Mouse (Mus musculus) lung, embryonic 16.5 days (tissue): ENCODE measurements at regions not wholly inside any gene's neighbourhood (a gene's known extent, or its start where the extent isn't known, plus 50 kb on each side); places are given as distances from the start of the nearest gene placed in this dataset.

Experiments
- ATAC-seq: fragments of 200-750 bp; cut with Nextera tagmentation; 2 replicates; pipeline ENCODE4 v1.8.0; 2017; ENCODE audit warnings: low read depth, mild to moderate bottlenecking, moderate library complexity
- H3K27ac ChIP-seq: fragments of 300-500 bp; sonication (generic); 2 replicates; pipeline ENCODE4 v1.5.1; 2014; ENCODE audit warnings: mild to moderate bottlenecking, control low read depth, low read length
- H3K27me3 ChIP-seq: fragments of 300-500 bp; sonication (generic); 2 replicates; pipeline ENCODE4 v1.6.1; 2014; ENCODE audit warnings: low read depth, low read length, mixed read lengths; ENCODE audit not compliant: control insufficient read depth, insufficient read depth
- H3K36me3 ChIP-seq: fragments of 300-500 bp; sonication (generic); 2 replicates; pipeline ENCODE4 v1.6.1; 2014; ENCODE audit warnings: low read length; ENCODE audit not compliant: control insufficient read depth, insufficient read depth
- H3K4me1 ChIP-seq: fragments of 300-500 bp; sonication (generic); replicated peaks from 2 replicates; pipeline ENCODE4 v1.6.1; 2014; ENCODE audit warnings: low read length, mixed read lengths; ENCODE audit not compliant: control insufficient read depth, insufficient read depth
- H3K4me2 ChIP-seq: fragments of 300-500 bp; sonication (generic); 2 replicates; pipeline ENCODE4 v1.6.1; 2014; ENCODE audit warnings: low read depth, low read length, control low read depth
- H3K4me3 ChIP-seq: fragments of 300-500 bp; sonication (generic); 2 replicates; pipeline ENCODE4 v1.5.1; 2014; ENCODE audit warnings: mild to moderate bottlenecking, low read length, control low read depth
- H3K9ac ChIP-seq: fragments of 300-500 bp; sonication (generic); 2 replicates; pipeline ENCODE4 v1.6.1; 2014; ENCODE audit warnings: low read length, control low read depth
- H3K9me3 ChIP-seq: fragments of 300-500 bp; sonication (generic); 2 replicates; pipeline ENCODE4 v1.6.1; 2016; ENCODE audit warnings: low read length; ENCODE audit not compliant: control insufficient read depth
- WGBS: fragments of 180-500 bp; shearing (Covaris S2); extraction: QIAGEN DNeasy Blood & Tissue Kit; methylation state at CpG from one replicate; pipeline ENCODE4 v1.1.7; 2014; 5-methylcytosine and 5-hydroxymethylcytosine counted together

GRCm38 (mm10) chr1:119164811-119165210 is 111.4 kb upstream of the Gli2 start:
- no peak for ATAC-seq
- Histone ChIP-seq H3K4me3 (no peak overlapping the region), H3K4me1 (no peaks in the 10 kb centered on the region), H3K9me3 (no peaks in the 10 kb centered on the region), H3K27ac (no peak overlapping the region), H3K9ac (no peak overlapping the region), H3K36me3 (no peaks in the 10 kb centered on the region), H3K4me2 (no peak overlapping the region), H3K27me3 (no peaks in the 10 kb centered on the region)
- 77% methylated on average over 5 of the region's 5 CpGs for WGBS

DNA sequence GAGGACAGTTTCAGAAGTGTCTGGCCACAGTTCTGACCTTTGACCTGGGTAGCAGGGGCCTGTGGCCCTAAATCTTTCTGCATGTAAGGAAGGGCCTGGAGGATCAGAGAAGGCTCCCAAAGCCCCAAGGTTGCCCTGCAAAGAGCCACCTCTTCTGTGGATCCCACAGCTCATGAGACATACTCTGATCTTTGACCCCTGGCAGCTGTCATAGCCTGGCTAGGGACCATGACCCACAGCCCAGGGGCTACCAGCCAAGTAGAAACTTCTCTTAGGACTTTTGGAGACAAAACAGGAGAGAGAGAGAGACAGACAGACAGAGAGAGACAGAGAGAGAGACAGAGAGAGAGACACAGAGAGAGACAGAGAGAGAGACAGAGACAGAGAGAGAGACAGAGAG is 110.4 kb upstream of the Gli2 start:
- Histone ChIP-seq H3K27me3 (no peaks in the 10 kb centered on the region), H3K27ac (no peak overlapping the region), H3K4me1 (no peaks in the 10 kb centered on the region), H3K4me3 (no peak overlapping the region), H3K9ac (no peak overlapping the region), H3K9me3 (no peaks in the 10 kb centered on the region), H3K4me2 (no peak overlapping the region), H3K36me3 (no peaks in the 10 kb centered on the region)
- ATAC-seq, result no peak

DNA sequence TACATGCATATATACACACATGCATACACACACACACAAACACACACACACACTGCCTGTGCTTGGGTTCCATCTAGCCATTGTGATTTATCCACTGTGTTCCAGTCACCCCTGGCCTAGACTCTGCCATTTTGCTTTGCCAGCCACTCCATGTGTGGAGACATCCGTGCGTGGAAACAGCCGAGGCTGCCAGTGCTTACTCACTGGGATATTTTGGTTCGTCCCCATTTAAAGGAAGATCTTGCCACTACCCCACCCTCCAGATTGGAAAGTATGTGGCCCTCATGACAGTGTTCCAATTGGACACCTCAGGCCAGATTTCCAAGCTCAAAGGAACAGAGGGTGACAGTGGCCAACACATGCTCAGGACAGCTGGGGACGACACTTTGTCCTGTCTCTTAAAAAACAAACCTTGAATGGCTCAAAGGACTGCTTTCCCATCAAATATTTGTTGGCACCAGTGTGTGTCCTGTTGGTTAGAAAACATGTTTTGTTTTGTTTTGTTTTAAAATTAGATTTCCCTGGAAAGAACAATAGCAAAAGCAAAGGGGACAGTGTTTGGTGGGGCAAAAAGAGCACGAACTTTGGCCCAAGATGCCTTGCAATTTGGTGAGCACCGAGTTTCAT is 109.8 kb upstream of the Gli2 start:
- Histone ChIP-seq H3K27me3 (no peaks in the 10 kb centered on the region), H3K4me3 (no peak overlapping the region), H3K27ac (no peak overlapping the region), H3K9ac (no peak overlapping the region), H3K4me1 (no peaks in the 10 kb centered on the region), H3K9me3 (no peaks in the 10 kb centered on the region), H3K36me3 (no peaks in the 10 kb centered on the region), H3K4me2 (no peak overlapping the region)
- ATAC-seq, result no peak
- 78% methylated on average over 7 of the region's 7 CpGs for WGBS

DNA sequence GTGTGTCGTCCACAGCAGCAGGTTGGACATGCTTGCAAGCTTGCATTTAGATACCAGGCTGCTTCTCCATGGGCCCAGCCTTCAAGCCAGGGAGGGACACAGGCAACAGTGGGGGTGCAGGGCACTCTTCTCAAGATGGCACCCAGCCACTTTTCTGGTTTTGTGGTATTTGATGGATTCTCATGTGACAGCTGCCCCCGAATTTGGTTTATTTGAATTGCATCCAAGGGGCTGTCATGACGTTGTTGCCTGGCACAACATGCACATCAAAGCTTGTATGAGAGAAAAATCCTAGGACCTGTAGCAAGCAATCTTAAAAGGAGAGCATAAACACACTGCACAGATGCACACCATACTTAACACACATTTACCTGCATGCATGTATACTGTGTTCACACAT is 108.3 kb upstream of the Gli2 start:
- Histone ChIP-seq H3K9ac (no peak overlapping the region), H3K4me3 (no peak overlapping the region), H3K9me3 (no peaks in the 10 kb centered on the region), H3K4me1 (no peaks in the 10 kb centered on the region), H3K27ac (no peak overlapping the region), H3K4me2 (no peak overlapping the region), H3K27me3 (no peaks in the 10 kb centered on the region), H3K36me3 (no peaks in the 10 kb centered on the region)
- ATAC-seq, result no peak
- WGBS, result 52% methylated on average over 3 of the region's 3 CpGs

- H3K9ac ChIP-seq, result no peak overlapping the region
- no peak overlapping the region for H3K27ac ChIP-seq
- 84% methylated on average over 1 of the region's 1 CpGs for WGBS
- ATAC-seq, result no peak
- no peaks in the 10 kb centered on the region for H3K27me3 ChIP-seq
- H3K9me3 ChIP-seq, result no peaks in the 10 kb centered on the region
- no peaks in the 10 kb centered on the region for H3K36me3 ChIP-seq
- no peak overlapping the region for H3K4me3 ChIP-seq
- no peak overlapping the region for H3K4me2 ChIP-seq
- H3K4me1 ChIP-seq, result no peaks in the 10 kb centered on the region
Measured at GRCm38 (mm10) chr1:119160354-119160753, 106.9 kb upstream of the Gli2 start.

DNA sequence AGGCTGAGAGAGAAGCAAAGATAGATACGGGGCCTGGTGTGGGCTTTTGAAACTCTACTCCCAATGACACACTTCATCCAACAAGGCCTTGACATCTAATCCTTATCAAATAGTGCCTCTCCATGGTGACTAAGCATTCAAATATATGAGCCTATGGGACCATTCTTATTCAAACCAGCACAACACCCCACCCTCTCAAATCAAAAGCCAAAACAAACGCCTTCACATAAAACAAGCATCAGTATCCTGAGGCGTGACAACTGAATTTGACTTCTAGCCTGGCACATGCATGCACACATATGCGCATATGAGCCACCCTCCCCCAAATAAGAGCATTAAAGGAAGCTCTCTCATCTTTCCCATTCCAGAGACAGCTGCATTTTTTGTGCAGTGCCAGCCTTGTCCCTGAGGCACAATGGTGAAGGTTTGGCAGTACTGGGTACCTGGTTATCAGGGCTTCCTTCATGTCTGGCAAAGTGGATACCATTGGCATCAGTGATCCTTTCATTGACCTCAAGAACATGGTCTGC is 103.8 kb upstream of the Gli2 start:
- no peaks in the 10 kb centered on the region for H3K4me1 ChIP-seq
- H3K4me2 ChIP-seq, result no peak overlapping the region
- H3K4me3 ChIP-seq, result no peak overlapping the region
- H3K36me3 ChIP-seq, result no peaks in the 10 kb centered on the region
- no peak for ATAC-seq
- H3K9ac ChIP-seq, result no peak overlapping the region
- no peaks in the 10 kb centered on the region for H3K27me3 ChIP-seq
- WGBS, result 78% methylated on average over 4 of the region's 4 CpGs
- H3K27ac ChIP-seq, result no peak overlapping the region
- H3K9me3 ChIP-seq, result no peaks in the 10 kb centered on the region

DNA sequence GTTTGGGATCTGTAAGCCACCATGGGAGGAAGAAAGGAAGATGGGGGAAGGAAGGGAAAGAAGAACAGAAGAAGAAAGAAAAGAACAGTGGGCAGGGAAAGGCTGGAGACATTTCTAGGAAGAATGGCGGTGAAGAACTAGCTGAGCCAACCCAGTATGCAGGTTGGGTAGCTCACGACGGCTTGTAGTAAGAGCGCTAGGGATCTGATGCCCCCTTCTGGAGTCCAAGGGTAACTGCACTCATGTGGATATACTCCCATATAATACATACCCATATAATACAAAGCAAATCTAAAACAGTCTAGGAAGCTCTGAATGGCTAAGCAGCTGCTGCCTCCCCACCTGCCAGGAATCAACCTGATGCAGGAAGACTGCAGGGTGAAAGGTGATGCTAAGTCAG is 100.2 kb upstream of the Gli2 start:
- H3K27ac ChIP-seq, result no peak overlapping the region
- H3K4me2 ChIP-seq, result no peak overlapping the region
- no peaks in the 10 kb centered on the region for H3K4me1 ChIP-seq
- no peaks in the 10 kb centered on the region for H3K9me3 ChIP-seq
- no peak for ATAC-seq
- H3K27me3 ChIP-seq, result no peaks in the 10 kb centered on the region
- H3K4me3 ChIP-seq, result no peak overlapping the region
- H3K36me3 ChIP-seq, result no peaks in the 10 kb centered on the region
- 92% methylated on average over 4 of the region's 4 CpGs for whole genome bisulfite sequencing
- no peak overlapping the region for H3K9ac ChIP-seq

DNA sequence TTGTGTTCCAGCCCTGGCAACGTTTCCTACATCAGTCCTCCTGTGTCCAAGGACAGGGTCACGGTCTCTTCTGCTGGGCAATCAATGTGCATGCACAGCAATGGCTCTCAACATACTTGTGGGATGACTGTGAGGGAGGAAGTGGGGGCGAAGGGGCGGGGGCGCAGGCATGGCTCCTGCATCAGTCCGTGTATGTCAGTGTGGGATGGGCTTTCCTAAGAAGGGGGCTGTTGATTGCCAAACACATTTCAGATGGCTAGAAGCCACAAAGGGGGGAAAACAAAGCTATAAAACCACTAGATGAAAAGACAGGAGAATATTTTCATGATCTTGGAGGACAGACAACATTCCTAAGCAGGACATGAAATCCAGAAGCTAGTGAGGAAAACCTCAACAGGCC is 99.4 kb upstream of the Gli2 start:
- ATAC-seq, result no peak
- no peaks in the 10 kb centered on the region for H3K36me3 ChIP-seq
- no peak overlapping the region for H3K27ac ChIP-seq
- H3K4me3 ChIP-seq, result no peak overlapping the region
- H3K4me1 ChIP-seq, result no peaks in the 10 kb centered on the region
- H3K9me3 ChIP-seq, result no peaks in the 10 kb centered on the region
- WGBS, result 79% methylated on average over 6 of the region's 6 CpGs
- H3K4me2 ChIP-seq, result no peak overlapping the region
- H3K9ac ChIP-seq, result no peak overlapping the region
- no peaks in the 10 kb centered on the region for H3K27me3 ChIP-seq

GRCm38 (mm10) chr1:119147506-119147905 is 94.1 kb upstream of the Gli2 start:
- WGBS, result 70% methylated on average over 2 of the region's 2 CpGs
- H3K4me1 ChIP-seq, result no peaks in the 10 kb centered on the region
- H3K27ac ChIP-seq, result no peak overlapping the region
- no peak overlapping the region for H3K4me2 ChIP-seq
- H3K9me3 ChIP-seq, result no peaks in the 10 kb centered on the region
- H3K4me3 ChIP-seq, result no peak overlapping the region
- no peak for ATAC-seq
- no peaks in the 10 kb centered on the region for H3K27me3 ChIP-seq
- H3K36me3 ChIP-seq, result no peaks in the 10 kb centered on the region
- H3K9ac ChIP-seq, result no peak overlapping the region

- Histone ChIP-seq H3K36me3 (no peaks in the 10 kb centered on the region), H3K9ac (no peak overlapping the region), H3K4me3 (no peak overlapping the region), H3K4me2 (no peak overlapping the region), H3K27ac (no peak overlapping the region), H3K27me3 (no peaks in the 10 kb centered on the region), H3K4me1 (no peaks in the 10 kb centered on the region), H3K9me3 (no peaks in the 10 kb centered on the region)
- no peak for ATAC-seq
- WGBS, result 65% methylated on average over 11 of the region's 11 CpGs
Measured at GRCm38 (mm10) chr1:119143808-119144207, 90.4 kb upstream of the Gli2 start.
